Mouse (Mus musculus): ENCODE measurements around the gene Eif5a.
"Not testable (repeated sequence)": the region's sequence is repeated elsewhere in the genome, so short reads cannot be mapped to it uniquely, and the experiment has no call there.

Eif5a gene

DNA sequence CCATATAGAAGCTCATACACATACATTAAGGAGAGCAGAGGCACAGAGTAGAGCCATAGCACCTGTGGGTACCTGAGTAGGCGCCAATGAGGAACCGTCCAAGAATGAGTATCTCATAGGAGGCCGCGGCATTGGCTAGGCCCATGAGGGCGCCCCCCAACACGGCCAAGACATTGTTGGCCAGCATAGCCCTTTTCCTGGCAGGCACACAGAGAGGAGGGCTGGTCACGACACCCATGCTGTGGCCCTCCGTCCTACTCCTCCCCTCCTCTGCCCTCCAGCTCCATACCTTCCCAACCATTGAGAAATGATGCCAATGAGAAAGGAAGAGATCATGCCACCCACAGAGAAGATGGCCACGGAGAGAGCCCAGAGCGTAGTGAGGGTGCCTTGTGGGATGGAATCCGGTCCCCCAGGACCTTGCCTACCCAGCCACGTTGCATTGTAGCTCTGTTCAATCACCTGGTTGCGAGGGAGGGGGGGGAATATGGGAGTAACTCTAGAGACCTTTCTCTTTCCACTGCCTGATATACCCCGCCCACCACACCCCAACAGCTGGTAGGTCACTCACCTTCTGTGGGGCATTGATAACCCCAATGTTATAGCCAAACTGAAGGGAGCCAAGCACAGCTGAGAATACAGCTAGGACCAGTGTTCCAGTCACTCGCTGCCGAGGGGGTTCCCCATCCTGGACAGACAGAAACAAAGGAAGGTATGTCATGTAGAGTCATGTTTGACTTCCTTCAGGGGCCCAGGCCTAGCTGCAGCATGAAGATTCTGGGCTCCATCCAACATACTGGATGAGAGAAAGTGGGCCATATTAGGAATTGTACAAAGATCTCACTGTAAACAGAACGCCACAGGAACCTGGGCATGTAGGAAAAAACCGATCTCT lies 24.5 kb upstream of the Eif5a start:
- DNase-seq (ENCODE audit: low read depth, low spot score), result peak; percentile 34

DNA sequence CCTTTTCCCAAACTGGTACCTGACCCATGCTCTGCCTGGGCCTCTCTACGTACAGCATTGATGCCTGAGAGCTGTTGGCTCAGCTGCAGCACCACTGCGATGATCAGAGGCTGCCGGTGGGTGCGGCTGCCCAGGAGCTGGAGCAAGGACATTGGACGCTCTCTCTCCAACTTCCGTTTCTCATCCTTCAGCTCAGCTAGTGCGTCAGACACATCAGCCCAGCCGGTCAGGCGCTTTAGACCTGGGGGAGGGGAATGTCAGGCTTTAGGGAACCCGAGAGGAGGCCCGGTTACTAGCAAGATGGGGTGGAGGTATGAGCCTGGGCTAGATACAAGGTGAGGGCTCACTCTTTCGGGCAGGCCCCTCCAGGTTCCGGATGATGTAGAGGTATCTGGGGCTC lies 23.5 kb upstream of the Eif5a start:
- peak; percentile 20 for DNase-seq (ENCODE audit: low read depth, low spot score)

DNA sequence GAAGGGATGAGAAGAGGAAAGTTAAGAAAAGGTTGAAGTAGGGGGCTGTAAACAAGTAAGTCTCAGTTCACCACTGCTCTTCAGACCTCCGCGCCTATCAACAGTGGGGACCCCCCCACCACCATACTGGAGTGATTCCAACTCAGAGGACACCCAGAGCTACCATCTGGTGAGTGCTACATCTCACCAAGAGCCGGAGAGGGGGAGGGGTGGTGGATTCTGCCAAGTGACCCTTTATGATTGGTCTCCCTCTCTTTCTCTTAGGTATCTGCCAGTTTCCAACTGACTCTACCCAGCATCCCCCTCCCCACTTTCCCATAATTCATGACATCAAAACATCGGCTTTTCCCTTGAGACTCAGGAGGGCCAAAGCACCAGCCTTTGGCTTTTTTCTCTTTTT lies 19.2 kb upstream of the Eif5a start:
- no peak for DNase-seq (ENCODE audit: low read depth, low spot score)

DNA sequence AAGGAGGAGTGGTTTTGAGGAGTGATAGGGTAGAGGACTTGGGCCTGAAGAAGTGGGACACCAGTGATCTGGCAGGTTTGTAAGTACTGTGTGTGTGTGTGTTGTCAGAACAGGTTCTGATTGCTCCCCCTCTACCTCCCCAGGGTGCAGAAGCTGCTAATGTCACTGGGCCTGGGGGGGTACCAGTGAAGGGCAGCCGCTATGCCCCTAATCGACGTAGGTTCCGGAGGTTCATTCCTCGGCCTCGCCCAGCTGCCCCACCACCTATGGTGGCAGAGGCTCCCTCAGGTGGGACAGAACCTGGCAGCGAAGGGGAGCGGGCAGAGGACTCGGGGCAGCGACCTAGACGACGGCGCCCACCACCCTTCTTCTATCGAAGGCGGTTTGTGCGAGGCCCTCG lies 18.0 kb upstream of the Eif5a start:
- DNase-seq (ENCODE audit: low read depth, low spot score), result no peak

DNA sequence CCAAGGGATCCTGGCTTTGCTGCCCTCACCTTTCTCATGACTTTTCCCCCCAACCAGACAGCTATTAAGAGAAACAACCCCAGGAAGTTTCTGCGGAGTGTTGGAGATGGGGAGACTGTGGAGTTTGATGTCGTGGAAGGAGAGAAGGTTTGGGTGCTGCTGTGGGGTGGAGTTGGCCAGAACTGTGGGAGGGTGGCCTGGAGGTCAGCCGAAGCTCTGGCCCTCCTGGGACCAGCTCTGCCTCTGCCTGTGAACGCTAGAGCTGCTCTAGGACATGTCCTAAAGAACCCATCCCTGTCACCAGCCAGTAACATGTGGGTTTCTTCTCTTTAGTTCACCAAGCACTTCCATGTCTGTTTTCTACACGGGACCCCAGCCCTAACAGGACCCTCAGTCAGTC lies 17.4 kb upstream of the Eif5a start:
- no peak for DNase-seq (ENCODE audit: low read depth, low spot score)

DNA sequence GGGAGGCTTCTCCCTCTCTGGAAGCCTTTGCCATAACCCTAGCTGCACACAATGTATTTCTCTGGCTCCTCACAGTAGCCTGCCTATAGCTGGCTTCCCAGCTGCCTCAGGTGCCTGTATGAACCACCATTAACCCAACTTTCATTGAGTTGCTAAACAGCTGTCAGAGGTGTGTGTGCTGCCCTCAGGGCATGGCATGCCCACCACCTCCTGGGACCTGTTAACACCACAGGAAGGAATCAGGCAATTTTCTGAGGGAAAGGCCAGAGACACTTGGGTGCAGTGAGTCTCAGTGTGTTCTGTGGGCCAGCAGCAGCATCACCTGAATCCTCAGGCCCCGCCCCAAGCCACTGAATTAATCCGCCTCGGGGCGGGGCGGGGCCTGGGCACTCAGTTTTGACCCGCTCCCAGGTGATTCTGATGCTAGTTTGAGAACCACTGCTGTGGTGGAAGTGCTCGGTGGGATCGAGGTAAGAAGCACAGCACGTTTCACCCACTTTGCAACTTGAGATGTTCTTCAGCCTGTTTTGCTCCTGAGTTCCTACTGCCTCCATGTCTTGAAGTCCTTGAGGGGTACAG lies 16.7 kb upstream of the Eif5a start:
- DNase-seq (ENCODE audit: low read depth, low spot score), result no peak

DNA sequence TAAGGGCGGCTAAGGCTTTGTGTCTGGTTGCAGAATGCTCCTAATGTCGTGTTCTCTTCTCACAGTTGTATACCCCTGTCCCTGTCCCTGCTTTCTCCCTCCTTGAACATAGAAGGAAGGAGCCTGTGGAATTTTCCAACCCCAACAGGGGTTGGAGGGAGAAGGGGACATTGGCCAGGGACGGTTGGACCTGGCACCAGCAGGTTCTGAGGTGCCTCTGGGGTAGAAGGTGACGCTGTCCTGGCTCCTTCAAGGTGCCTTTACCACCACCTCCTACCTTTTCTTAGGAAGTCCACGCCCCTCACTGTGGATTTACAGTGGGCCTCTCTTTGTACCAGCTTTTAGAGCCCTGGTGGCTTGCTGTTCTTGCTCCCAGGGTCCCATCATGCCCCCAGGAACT lies 16.1 kb upstream of the Eif5a start:
- DNase-seq (ENCODE audit: low read depth, low spot score), result no peak

DNA sequence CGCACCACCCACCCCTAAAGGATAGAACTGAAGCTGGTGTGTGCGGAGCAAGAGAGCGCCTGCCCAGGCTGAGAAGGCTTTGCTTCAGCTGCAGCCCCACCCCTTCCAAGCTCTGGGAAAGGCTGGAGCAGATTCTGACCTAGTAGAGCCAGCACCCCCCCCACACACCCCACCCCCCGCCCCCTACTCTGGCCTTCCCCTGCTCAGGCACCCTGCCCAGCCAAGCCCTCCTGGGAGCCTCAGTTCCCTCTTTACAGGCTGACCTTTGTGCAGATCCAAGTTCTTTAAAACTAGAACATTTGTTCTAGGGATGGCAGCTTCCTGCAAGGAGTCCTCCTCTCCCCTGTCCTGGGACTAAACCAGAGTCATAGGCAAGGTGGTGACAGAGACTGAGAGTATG lies 15.6 kb upstream of the Eif5a start:
- DNase-seq (ENCODE audit: low read depth, low spot score), result no peak

DNA sequence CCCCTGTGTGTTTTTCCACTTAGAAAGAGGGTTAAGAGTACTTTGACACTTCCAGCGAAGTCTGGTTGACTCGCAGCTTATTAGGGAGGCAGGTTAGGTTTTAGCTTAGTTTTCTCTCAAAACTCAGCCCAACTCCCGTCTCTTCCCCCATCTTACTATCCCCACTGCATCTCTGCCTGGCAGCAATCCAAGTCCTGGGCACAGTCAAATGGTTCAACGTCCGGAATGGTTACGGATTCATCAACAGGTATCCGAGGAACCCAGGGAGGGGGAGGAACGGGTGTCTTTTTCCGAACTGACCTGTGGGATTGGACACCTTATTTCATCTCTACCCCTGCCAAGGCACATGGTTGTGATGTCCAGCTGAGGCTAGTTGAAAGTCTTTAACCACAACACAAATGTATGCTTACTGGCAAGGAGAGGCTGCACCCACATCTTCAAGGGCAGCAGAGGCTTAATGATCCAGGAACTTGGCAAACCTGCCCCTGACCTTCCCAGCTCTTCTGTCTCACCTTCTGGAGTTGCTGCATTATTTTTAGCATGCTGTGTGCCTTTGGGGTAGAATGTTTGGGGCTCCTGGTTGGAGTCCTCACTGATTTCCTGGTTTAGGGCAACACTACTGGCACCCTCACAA lies 15.1 kb upstream of the Eif5a start:
- DNase-seq (ENCODE audit: low read depth, low spot score), result no peak

DNA sequence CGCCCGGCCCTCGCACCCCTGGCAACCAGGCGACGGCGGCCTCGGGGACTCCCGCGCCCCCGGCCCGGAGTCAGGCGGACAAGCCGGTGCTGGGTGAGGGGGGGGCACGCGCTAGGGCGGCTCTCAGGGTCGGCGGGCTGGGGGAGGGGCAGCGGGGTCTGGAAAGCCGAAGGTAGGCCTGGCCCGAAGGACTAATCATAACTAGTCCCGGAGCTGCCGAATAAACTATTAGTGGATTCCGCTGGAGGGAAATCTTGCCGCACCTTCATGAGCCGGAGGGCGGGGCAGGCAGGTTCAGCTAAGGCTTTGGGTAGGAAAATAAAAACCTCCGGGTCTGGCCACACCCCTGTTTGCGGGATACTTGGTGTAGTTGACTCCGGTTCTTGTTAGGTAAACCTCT lies 14.4 kb upstream of the Eif5a start:
- DNase-seq (ENCODE audit: low read depth, low spot score), result no peak

DNA sequence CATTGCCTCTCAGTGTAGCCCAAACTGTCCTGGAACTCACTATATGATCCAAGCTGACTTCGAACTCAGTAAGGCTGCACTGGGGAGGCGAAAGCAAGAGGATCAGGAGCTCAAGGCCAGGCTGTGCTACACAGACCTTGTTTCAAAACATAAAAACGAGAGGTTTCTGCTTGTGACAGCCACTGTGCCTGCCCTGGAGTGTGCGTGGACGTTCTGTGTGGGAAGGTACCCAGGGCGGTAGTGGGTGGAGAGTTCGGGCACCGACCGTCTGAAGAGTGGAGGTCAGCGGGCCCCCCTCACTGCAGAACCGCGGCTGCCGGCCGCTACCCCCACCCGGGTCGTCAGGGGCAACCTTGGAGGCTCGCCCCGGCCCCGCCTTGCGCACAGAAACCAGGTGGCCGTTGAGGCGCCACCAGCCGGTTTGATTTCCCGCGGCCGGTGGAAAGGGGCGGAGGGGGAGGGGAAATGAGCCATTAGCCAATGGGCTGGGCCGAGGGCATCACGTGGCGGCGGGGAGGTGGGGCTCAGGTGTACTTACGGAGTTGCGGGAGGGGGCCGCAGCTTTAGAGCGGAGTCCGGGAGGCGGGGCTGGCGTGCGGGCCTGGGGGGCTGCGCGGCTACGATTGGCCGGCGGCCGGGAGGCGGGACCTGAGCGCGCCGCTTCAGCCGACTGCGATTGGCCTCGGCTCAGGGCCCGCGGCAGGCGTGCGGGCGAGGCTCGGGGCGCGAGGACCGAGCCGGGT lies 13.6 kb upstream of the Eif5a start, which contains the start of gene Ybx2:
Gene Ybx2 (plus strand): TSS at position 660 of the 743 bp plus-strand sequence.
- peak; percentile 83 for DNase-seq (ENCODE audit: low read depth, low spot score)

DNA sequence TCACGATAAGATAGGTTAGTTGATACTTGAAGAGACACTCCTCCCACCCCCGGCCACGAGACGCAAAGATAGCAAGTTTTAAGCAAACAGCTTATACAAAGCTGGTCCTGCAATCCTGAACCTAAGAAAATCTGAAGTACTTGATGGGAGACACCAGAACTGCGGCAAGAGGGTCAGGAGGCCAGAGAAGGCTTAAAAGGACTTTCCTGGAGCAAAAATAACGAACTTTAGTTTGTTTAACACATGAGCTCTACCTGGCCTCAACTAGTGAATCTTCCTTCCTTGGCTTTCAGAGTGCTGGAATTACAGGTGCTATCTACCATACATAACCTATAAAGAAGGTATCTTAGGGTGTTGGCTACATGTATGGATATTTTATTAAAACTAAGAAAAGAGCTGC lies 12.9 kb upstream of the Eif5a start:
- DNase-seq (ENCODE audit: low read depth, low spot score), result no peak

DNA sequence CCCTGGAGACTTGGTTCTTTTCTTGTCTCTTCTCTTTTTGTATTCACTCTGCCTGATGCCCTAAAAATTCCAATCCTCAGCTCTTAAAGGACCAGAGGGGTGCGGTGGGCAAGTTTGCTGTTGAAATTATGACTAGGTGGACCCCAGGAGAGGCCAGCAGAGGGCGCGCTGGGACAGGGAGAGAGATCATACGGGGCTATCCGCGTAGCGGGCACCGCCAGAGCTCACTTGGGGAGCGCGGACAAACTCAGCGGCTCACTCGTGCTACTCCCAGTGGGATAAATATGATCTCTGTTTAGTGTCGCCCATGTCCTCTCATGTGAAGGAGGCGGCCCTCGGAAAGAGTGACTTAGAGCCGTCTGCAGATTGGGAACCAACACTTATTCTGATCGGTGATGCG lies 12.4 kb upstream of the Eif5a start:
- DNase-seq (ENCODE audit: low read depth, low spot score), result peak; percentile 85

DNA sequence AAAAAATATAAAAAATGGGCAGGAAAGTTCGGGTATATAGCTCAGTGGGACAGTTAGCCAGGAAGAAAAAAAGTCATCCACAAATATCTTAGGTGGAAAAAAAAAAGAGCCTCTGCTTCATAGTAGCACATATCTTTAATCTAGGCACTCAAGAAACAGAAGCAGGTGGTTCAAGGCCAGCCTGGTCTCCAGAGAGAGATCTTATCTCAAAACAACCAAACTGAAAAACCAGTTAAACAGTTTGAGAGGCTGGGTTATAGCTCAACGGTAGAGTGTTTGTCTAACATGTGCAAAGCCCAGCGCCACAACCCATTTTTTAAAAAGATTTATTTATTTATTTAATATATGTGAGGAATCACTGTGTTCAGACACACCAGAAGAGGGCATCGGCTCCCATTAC lies 11.3 kb upstream of the Eif5a start:
- DNase-seq (ENCODE audit: low read depth, low spot score), result no peak

DNA sequence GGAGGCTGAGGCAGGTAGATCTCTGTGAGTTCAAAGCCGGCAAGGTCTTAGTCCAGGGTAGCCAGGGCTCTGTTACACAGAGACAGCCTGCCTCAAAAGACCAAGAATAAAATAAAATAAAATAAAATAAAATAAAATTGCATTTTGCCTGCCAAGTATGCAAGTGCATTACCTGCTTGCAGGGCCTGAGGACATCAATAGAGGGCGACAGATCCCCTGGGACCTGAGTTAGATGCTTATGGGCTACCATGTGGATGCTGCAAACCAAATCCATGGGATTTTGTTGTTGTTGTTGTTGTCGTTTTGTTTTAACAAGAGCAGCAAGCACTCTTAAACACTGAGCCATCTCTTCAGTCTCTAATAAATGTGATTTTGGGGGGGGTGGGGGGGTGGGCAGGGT lies 10.5 kb upstream of the Eif5a start:
- DNase-seq (ENCODE audit: low read depth, low spot score), result no peak

DNA sequence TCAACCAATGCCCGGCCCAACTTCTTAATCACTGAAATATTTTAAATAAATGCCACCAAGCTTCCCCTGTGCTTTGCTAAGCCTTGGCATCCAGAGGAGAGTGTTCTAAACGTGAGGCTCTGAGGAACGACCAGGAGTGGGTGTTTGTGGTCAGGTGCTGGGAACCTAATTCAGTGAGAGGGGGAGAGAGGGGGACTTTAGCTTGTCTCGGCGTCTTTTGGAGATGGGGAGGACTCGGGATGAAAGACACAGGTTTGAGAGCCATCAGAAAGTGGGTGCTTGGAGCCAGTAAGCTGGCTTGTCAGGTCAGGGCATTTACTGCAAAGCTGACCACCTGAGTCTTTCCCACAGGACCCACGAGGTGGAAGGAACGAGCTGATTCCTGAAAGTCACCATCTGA lies 10.0 kb upstream of the Eif5a start:
- DNase-seq (ENCODE audit: low read depth, low spot score), result no peak

DNA sequence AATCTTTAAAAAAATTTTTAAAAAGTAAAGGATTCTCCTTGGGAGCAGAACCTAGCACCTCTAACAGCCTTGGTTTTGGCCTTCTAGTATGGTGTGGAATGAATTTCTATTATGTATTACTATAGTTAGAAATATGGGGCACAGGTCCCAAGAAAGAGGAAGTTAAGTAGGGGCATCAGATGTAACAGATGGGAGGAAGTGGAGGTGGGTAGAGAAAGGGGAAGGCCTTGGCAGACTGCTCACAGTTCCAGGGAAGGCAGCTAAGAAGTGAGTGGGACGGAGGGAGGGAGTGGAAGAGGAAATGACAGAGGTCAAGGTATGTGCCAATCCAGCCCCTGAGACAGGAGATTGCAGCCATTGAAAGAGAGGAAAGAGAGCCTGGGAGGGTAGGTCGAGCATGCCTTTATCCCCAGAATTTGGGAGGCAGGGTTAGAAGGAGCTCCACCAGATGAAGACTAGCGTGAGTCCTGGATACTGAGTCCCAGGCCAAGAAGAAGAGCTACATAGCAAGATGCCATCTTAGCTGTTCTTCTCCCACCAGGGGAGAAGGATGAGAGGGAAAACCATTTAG lies 9.3 kb upstream of the Eif5a start:
- DNase-seq (ENCODE audit: low read depth, low spot score), result no peak

DNA sequence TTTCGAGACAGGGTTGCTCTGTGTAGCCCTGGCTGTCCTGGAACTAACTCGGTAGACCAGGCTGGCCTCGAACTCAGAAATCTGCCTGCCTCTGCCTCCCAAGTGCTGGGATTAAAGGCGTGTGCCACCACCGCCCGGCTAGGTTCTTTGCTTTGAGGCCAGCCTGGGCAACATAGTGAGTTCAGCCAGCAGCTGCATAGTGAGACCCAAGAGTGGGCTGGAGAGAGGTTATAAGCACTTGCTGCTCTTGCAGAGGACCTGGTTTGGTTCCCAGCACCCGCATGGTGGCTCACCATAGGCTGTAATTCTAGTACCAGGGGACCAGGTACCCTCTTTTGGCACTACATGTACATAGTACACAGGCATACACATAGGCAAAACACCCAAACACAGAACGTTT lies 8.4 kb upstream of the Eif5a start:
- DNase-seq (ENCODE audit: low read depth, low spot score), result not testable (repeated sequence)

DNA sequence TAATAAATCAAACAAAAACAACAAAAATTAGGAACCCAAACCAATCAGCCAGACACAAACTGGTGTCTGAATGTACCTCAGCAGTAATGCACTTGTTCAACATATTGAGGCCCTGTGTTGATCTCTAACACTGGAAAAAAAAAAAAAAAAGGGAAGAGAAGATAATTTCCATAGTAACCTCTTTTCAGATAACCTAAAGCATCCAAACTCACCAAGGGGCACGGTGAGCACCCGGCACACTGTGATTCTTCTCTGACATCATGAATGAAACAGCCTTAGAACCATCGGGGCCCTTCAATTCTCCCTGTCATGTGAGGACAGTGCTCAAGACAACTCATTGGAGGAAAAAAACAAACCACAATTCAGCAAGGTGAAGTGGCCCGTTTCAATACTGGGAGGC lies 8.0 kb upstream of the Eif5a start:
- DNase-seq (ENCODE audit: low read depth, low spot score), result no peak

DNA sequence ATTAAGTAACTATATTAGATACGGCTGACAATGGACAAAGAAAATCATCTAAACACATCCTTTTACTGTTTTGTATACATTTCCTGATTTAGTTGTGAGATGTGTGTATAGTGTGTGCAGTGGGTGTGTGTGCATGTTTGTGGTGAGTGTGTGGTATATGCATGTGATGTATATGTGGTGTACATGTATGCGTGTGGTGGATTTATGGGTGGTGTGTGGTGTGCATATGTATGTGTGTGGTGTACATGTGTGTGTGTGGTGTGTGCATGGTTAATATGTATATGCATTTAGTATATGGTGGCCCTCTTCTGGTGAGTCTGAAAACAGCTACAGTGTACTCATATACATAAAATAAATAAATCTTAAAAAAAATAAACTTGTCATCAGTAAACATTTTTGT lies 5.7 kb upstream of the Eif5a start:
- DNase-seq (ENCODE audit: low read depth, low spot score), result no peak

DNA sequence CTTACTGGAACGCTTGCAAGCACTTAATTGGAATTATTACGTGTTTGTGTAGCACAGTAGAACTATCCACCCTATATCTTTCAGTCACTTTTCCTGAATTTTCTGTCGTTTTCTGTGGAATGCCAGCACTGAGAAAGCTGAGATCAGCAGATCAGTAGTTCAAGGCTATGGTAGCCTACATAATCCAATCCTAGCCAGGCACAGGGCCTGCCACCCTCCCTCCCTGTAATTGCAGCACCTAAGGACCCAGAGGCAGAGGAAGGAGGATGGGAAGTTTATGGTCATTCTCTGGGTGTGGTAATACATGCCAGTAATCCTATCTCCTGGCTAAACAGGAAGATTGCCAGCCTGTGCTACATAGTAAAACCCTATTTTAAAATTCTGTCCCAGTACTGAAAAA lies 1.0 kb upstream of the Eif5a start:
- no peak for DNase-seq (ENCODE audit: low read depth, low spot score)

Data from skeletal muscle tissue, adult 2 months (tissue).